Mouse (Mus musculus) thymus, adult 2 months (tissue): Measurements from ENCODE around the gene Kifc3.

Experiments used
- CTCF ChIP-seq: fragments of 200-500 bp; IDR thresholded peaks from 2 replicates; pipeline ENCODE4 v1.5.1; 2012; ENCODE audit warnings: mild to moderate bottlenecking, control low read depth, low read length, moderate library complexity, borderline replicate concordance; ENCODE audit not compliant: control insufficient read depth, poor library complexity, insufficient read depth; ENCODE audit errors: extremely low read depth
- POLR2A ChIP-seq: fragments of 200-500 bp; IDR thresholded peaks from 2 replicates; pipeline ENCODE4 v1.6.1; 2012; ENCODE audit warnings: mild to moderate bottlenecking, low read length, control low read depth, moderate library complexity; ENCODE audit not compliant: control insufficient read depth, poor library complexity, insufficient read depth; ENCODE audit errors: extremely low read depth

DNA sequence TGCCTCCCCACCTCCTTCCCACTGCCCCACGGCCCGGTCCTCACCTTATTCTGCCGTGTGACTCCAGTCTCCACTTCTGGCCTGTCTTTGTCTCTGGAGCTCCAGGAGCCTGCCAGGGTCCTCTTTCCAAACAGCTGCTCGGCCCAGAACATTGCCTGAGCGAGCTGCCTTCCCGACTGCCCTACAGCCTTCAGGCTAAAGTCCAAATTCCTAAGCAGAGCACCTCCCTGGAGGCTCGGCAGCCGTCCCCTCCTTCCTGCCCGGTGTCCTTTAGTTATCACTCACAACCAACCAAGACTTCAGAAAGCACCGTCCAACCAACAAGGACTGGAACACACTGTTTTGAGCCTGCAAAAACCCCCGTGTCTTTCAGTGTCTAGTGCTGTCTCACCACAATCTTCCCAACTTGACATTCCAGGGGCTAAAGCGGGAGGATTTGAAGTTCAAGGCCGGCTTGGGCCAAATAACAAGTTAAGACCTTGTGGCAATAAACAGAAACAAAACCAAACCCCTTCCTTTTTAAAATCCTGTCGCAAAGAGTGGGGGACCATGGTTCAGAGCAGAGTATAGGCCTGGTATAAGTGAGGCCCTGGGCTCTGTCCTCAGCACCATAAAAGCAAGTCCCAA, at the start of gene Kifc3:
- no peak for TF ChIP-seq POLR2A
- TF ChIP-seq CTCF: no peak
